Mouse (Mus musculus) granulocyte monocyte progenitor cell, adult 5-6 weeks (primary cell): ENCODE results near the gene Agbl3. TPM values are rescaled to one million over a fixed set of nuclear protein-coding genes. Genes with fewer than 3 reads are reported as not detected.

Source experiments
- ATAC-seq: replicated peaks from 2 replicates; pipeline ENCODE4 v1.8.0; 2016; ENCODE audit warnings: mild to moderate bottlenecking, moderate TSS enrichment, inconsistent platforms; ENCODE audit not compliant: poor library complexity, severe bottlenecking
- total RNA-seq, 2 experiments: library from RNA; stranded (forward) in 1 of 2; stranded (reverse) in 1 of 2; fragments of 200-712, 200-1000 nt in 1 of 2; fragments of >200 nt in 1 of 2; fragmentation: Nextera tagmentation in 1 of 2; gene quantifications; 2 replicates each; pipeline ENCODE4 v1.2.3; 2014 to 2017

The Agbl3 gene
- total RNA-seq, 2 experiments from 2014 or later, result 3.7 to 5.2 TPM

GRCm38 (mm10) chr6:34870724-34871123 is 90.5 kb downstream of the Agbl3 start:
- no peak for ATAC-seq

GRCm38 (mm10) chr6:34871929-34872328 is 91.7 kb downstream of the Agbl3 start:
- no peak for ATAC-seq

GRCm38 (mm10) chr6:34872871-34873270 is 92.6 kb downstream of the Agbl3 start:
- no peak for ATAC-seq

GRCm38 (mm10) chr6:34874101-34874921 is 94.1 kb downstream of the Agbl3 start:
- ATAC-seq, result 0 out of 2 replicates have a peak, but pooled peaks have one; percentile 1

- ATAC-seq, result peak; percentile 51
Observed at GRCm38 (mm10) chr6:34875268-34875761, 95.1 kb downstream of the Agbl3 start.

- no peak for ATAC-seq
Observed at GRCm38 (mm10) chr6:34875966-34876834, 96.0 kb downstream of the Agbl3 start.

- no peak for ATAC-seq
Observed at GRCm38 (mm10) chr6:34876835-34877156, 96.6 kb downstream of the Agbl3 start.

GRCm38 (mm10) chr6:34877509-34878321 is 97.5 kb downstream of the Agbl3 start, which contains the start of gene Cyren:
Gene Cyren, minus strand, starts transcription at chr6:34878060.
- ATAC-seq, result peak; percentile 70

- no peak for ATAC-seq
Observed at GRCm38 (mm10) chr6:34879101-34879740, 99.0 kb downstream of the Agbl3 start.

GRCm38 (mm10) chr6:34879911-34880475 is 99.8 kb downstream of the Agbl3 start:
- ATAC-seq, result no peak

GRCm38 (mm10) chr6:34884724-34885123 is 104.5 kb downstream of the Agbl3 start:
- no peak for ATAC-seq

- no peak for ATAC-seq
Observed at GRCm38 (mm10) chr6:34887131-34887850, 107.1 kb downstream of the Agbl3 start.

GRCm38 (mm10) chr6:34889185-34889584 is 109.0 kb downstream of the Agbl3 start:
- no peak for ATAC-seq

GRCm38 (mm10) chr6:34895569-34895968 is 115.3 kb downstream of the Agbl3 start:
- ATAC-seq, result no peak

- ATAC-seq, result no peak
Observed at GRCm38 (mm10) chr6:34896168-34896780, 116.0 kb downstream of the Agbl3 start.

- ATAC-seq, result no peak
Observed at GRCm38 (mm10) chr6:34899127-34899526, 118.9 kb downstream of the Agbl3 start.

- ATAC-seq, result no peak
Observed at GRCm38 (mm10) chr6:34900990-34901389, 120.8 kb downstream of the Agbl3 start.

- peak; percentile 62 for ATAC-seq
Observed at GRCm38 (mm10) chr6:34901911-34902444, 121.7 kb downstream of the Agbl3 start.
